Mouse (Mus musculus): Measurements from ENCODE around the gene Cttnbp2. TPM values are rescaled to one million over a fixed set of nuclear protein-coding genes. Genes with fewer than 3 reads are reported as not detected.

The Cttnbp2 gene
- polyA plus RNA-seq, 1 experiment: 1.2 TPM

DNA sequence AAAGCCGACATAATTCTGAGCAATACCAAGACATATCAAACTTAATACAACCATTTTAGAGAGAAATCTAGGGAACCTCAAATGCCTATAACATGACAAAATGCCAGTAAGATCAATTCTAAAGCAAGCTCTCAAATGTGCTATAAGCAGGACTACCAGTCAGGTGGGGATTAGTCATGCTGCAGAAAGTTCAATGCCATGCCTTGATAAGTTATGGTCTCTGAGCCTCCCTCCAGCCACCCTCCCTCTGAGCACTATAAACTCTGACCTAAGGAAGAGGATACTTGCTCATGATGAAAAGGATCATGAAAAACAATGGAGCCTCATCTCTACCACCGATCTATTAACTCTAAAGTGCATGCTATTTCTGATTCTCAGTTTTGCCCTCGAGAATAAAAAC is 82.3 kb downstream of the Cttnbp2 start:
- Histone ChIP-seq H3K27me3 (ENCODE audit: control insufficient read depth, insufficient read depth, low read length) (no peaks in the 10 kb centered on the region), H3K27ac (ENCODE audit: control insufficient read depth, insufficient read depth, low read depth, low read length) (no peak overlapping the region), H3K36me3 (ENCODE audit: control insufficient read depth, insufficient read depth, low read length) (no peaks in the 10 kb centered on the region), H3K4me3 (ENCODE audit: control insufficient read depth, low read depth, low read length) (no peak overlapping the region), H3K4me1 (ENCODE audit: control insufficient read depth, insufficient read depth, low read length) (peaks cover 4% of the 10 kb centered on the region)
- TF ChIP-seq CTCF (IDR thresholded peaks at IDR 0.05; ENCODE audit: control insufficient read depth, insufficient read depth, insufficient replicate concordance, low read depth, low read length): no peak
- no peak for TF ChIP-seq POLR2A (IDR thresholded peaks at IDR 0.05; ENCODE audit: control insufficient read depth, low read depth, low read length)

GRCm38 (mm10) chr6:18431891-18432290 is 82.8 kb downstream of the Cttnbp2 start:
- no peak for TF ChIP-seq POLR2A (IDR thresholded peaks at IDR 0.05; ENCODE audit: control insufficient read depth, low read depth, low read length)
- TF ChIP-seq CTCF (IDR thresholded peaks at IDR 0.05; ENCODE audit: control insufficient read depth, insufficient read depth, insufficient replicate concordance, low read depth, low read length): no peak

GRCm38 (mm10) chr6:18430062-18430461 is 84.6 kb downstream of the Cttnbp2 start:
- Histone ChIP-seq H3K4me1 (ENCODE audit: control insufficient read depth, insufficient read depth, low read length) (peaks cover 4% of the 10 kb centered on the region), H3K27ac (ENCODE audit: control insufficient read depth, insufficient read depth, low read depth, low read length) (no peak overlapping the region), H3K27me3 (ENCODE audit: control insufficient read depth, insufficient read depth, low read length) (no peaks in the 10 kb centered on the region), H3K4me3 (ENCODE audit: control insufficient read depth, low read depth, low read length) (no peak overlapping the region), H3K36me3 (ENCODE audit: control insufficient read depth, insufficient read depth, low read length) (no peaks in the 10 kb centered on the region)
- TF ChIP-seq CTCF (IDR thresholded peaks at IDR 0.05; ENCODE audit: control insufficient read depth, insufficient read depth, insufficient replicate concordance, low read depth, low read length): no peak
- TF ChIP-seq POLR2A (IDR thresholded peaks at IDR 0.05; ENCODE audit: control insufficient read depth, low read depth, low read length): no peak

More at GRCm38 (mm10) chr6:18431891-18432290, 82.8 kb downstream of the Cttnbp2 start:
- Histone ChIP-seq H3K27ac (ENCODE audit: control insufficient read depth, insufficient read depth, low read depth, low read length) (no peak overlapping the region), H3K36me3 (ENCODE audit: control insufficient read depth, insufficient read depth, low read length) (no peaks in the 10 kb centered on the region), H3K4me3 (ENCODE audit: control insufficient read depth, low read depth, low read length) (no peak overlapping the region), H3K4me1 (ENCODE audit: control insufficient read depth, insufficient read depth, low read length) (peaks cover 4% of the 10 kb centered on the region), H3K27me3 (ENCODE audit: control insufficient read depth, insufficient read depth, low read length) (no peaks in the 10 kb centered on the region)

GRCm38 (mm10) chr6:18424822-18425221 is 89.8 kb downstream of the Cttnbp2 start:
- H3K36me3 ChIP-seq (ENCODE audit: control insufficient read depth, insufficient read depth, low read length): no peaks in the 10 kb centered on the region

DNA sequence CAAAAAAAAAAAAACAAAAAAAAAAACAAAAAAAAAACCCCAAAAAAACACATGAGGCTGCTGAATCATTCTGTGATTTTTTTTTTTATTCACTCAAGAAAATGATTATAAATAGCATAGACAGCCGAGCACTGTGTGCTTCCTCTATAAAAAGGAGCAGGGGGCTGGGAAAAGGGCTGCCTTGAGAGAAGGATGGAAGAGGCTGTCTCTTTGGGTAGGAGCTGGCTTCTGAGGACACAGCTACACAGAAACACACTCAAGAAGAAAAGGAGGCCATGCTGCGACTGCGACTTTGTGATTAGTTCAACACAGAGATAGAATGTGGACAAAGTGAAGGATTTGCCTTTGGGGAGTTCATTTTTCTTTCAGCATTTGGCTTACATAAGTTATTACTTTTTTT is 90.3 kb downstream of the Cttnbp2 start:
- H3K4me3 ChIP-seq (ENCODE audit: control insufficient read depth, low read depth, low read length): no peak overlapping the region
- no peaks in the 10 kb centered on the region for H3K36me3 ChIP-seq (ENCODE audit: control insufficient read depth, insufficient read depth, low read length)
- no peak overlapping the region for H3K27ac ChIP-seq (ENCODE audit: control insufficient read depth, insufficient read depth, low read depth, low read length)
- no peak for TF ChIP-seq POLR2A (IDR thresholded peaks at IDR 0.05; ENCODE audit: control insufficient read depth, low read depth, low read length)
- TF ChIP-seq CTCF (IDR thresholded peaks at IDR 0.05; ENCODE audit: control insufficient read depth, insufficient read depth, insufficient replicate concordance, low read depth, low read length): no peak
- H3K4me1 ChIP-seq (ENCODE audit: control insufficient read depth, insufficient read depth, low read length): no peaks in the 10 kb centered on the region
- H3K27me3 ChIP-seq (ENCODE audit: control insufficient read depth, insufficient read depth, low read length): no peaks in the 10 kb centered on the region

More at GRCm38 (mm10) chr6:18424822-18425221, 89.8 kb downstream of the Cttnbp2 start:
- Histone ChIP-seq H3K27me3 (ENCODE audit: control insufficient read depth, insufficient read depth, low read length) (no peaks in the 10 kb centered on the region), H3K4me3 (ENCODE audit: control insufficient read depth, low read depth, low read length) (no peak overlapping the region), H3K27ac (ENCODE audit: control insufficient read depth, insufficient read depth, low read depth, low read length) (no peak overlapping the region), H3K4me1 (ENCODE audit: control insufficient read depth, insufficient read depth, low read length) (no peaks in the 10 kb centered on the region)
- TF ChIP-seq CTCF (IDR thresholded peaks at IDR 0.05; ENCODE audit: control insufficient read depth, insufficient read depth, insufficient replicate concordance, low read depth, low read length) (no peak), POLR2A (IDR thresholded peaks at IDR 0.05; ENCODE audit: control insufficient read depth, low read depth, low read length) (no peak)

DNA sequence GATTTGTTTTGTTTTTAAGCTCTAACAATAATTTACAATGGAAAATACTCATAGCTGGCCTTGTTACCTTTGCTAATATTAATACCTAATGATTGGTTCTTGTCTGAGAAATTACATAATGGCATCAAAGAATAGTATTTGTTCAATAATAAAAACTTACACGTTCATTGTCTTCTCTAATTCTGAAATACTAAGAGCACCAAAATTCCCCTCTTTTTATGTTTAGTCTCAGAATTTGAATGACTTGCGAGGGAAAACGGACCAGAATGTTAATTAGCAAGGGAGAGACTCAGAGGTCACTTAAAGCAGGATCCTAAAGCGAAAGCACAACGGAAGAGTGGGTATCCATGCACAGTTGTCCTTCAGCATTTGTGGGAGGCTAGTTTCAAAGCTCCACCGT is 91.5 kb downstream of the Cttnbp2 start:
- TF ChIP-seq POLR2A (IDR thresholded peaks at IDR 0.05; ENCODE audit: control insufficient read depth, low read depth, low read length) (no peak), CTCF (IDR thresholded peaks at IDR 0.05; ENCODE audit: control insufficient read depth, insufficient read depth, insufficient replicate concordance, low read depth, low read length) (no peak)
- no peaks in the 10 kb centered on the region for H3K27me3 ChIP-seq (ENCODE audit: control insufficient read depth, insufficient read depth, low read length)
- no peaks in the 10 kb centered on the region for H3K4me1 ChIP-seq (ENCODE audit: control insufficient read depth, insufficient read depth, low read length)
- H3K36me3 ChIP-seq (ENCODE audit: control insufficient read depth, insufficient read depth, low read length): no peaks in the 10 kb centered on the region
- H3K27ac ChIP-seq (ENCODE audit: control insufficient read depth, insufficient read depth, low read depth, low read length): no peak overlapping the region
- no peak overlapping the region for H3K4me3 ChIP-seq (ENCODE audit: control insufficient read depth, low read depth, low read length)

- no peak overlapping the region for H3K27ac ChIP-seq (ENCODE audit: control insufficient read depth, insufficient read depth, low read depth, low read length)
- no peaks in the 10 kb centered on the region for H3K36me3 ChIP-seq (ENCODE audit: control insufficient read depth, insufficient read depth, low read length)
- H3K4me3 ChIP-seq (ENCODE audit: control insufficient read depth, low read depth, low read length): no peak overlapping the region
- H3K4me1 ChIP-seq (ENCODE audit: control insufficient read depth, insufficient read depth, low read length): no peaks in the 10 kb centered on the region
- TF ChIP-seq POLR2A (IDR thresholded peaks at IDR 0.05; ENCODE audit: control insufficient read depth, low read depth, low read length) (no peak), CTCF (IDR thresholded peaks at IDR 0.05; ENCODE audit: control insufficient read depth, insufficient read depth, insufficient replicate concordance, low read depth, low read length) (no peak)
- H3K27me3 ChIP-seq (ENCODE audit: control insufficient read depth, insufficient read depth, low read length): no peaks in the 10 kb centered on the region
These were observed 93.1 kb downstream of the Cttnbp2 start for GRCm38 (mm10) chr6:18421561-18421960.

GRCm38 (mm10) chr6:18420660-18421059 is 94.0 kb downstream of the Cttnbp2 start:
- H3K27ac ChIP-seq (ENCODE audit: control insufficient read depth, insufficient read depth, low read depth, low read length): no peak overlapping the region
- H3K36me3 ChIP-seq (ENCODE audit: control insufficient read depth, insufficient read depth, low read length): no peaks in the 10 kb centered on the region
- H3K4me1 ChIP-seq (ENCODE audit: control insufficient read depth, insufficient read depth, low read length): no peaks in the 10 kb centered on the region
- H3K4me3 ChIP-seq (ENCODE audit: control insufficient read depth, low read depth, low read length): no peak overlapping the region
- TF ChIP-seq POLR2A (IDR thresholded peaks at IDR 0.05; ENCODE audit: control insufficient read depth, low read depth, low read length) (no peak), CTCF (IDR thresholded peaks at IDR 0.05; ENCODE audit: control insufficient read depth, insufficient read depth, insufficient replicate concordance, low read depth, low read length) (no peak)
- no peaks in the 10 kb centered on the region for H3K27me3 ChIP-seq (ENCODE audit: control insufficient read depth, insufficient read depth, low read length)

Measured in testis, adult 2 months (tissue).